Mouse (Mus musculus): ENCODE results near the gene Tor1aip1.

- TF ChIP-seq POLR2A (IDR thresholded peaks at IDR 0.05; ENCODE audit: borderline replicate concordance, extremely low read depth, insufficient read depth, insufficient read length, poor library complexity, severe bottlenecking) (no peak), CTCF (IDR thresholded peaks at IDR 0.05; ENCODE audit: borderline replicate concordance, extremely low read depth, insufficient read depth, insufficient read length) (no peak)
Measured at GRCm38 (mm10) chr1:155987625-155988024, 48.7 kb downstream of the Tor1aip1 start.

Measured in brain, embryonic 14.5 days (tissue).